Mouse (Mus musculus): ENCODE measurements around the gene Zbed5.

DNA sequence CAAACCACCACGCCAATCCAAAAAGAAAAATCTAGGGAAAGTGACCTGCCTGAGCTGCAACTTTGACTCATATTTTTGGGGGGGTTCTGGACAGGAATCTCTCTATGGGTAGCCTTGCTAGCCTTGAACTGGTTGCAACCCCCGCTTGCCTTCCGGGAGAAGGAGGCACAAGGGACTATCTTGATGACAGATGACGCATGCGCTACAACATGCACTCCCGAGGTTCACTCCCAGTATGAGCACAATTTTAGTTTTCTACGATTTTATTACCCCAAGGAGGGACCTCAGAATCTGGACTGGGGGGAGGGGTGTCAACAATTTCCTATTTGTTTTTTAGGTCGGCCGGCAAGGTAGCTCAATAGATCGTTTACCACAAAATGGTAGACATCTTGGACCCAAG, 9.3 kb upstream of the Zbed5 start:
- TF ChIP-seq CTCF (IDR thresholded peaks at IDR 0.05; ENCODE audit: extremely low read depth, insufficient read length, insufficient replicate concordance, low read depth, low read length) (no peak), POLR2A (IDR thresholded peaks at IDR 0.05; ENCODE audit: low read depth, low read length) (no peak)
